Mouse (Mus musculus) inflammation-experienced regulatory T-cells, adult 6 months (primary cell): Measurements from ENCODE around the gene Gpr176. TPM values are rescaled to one million over a fixed set of nuclear protein-coding genes. Genes with fewer than 3 reads are reported as not detected.

Experiments
- ATAC-seq: one replicate; pipeline ENCODE4 v1.8.0; 2017
- polyA plus RNA-seq, 3 experiments: library from polyadenylated mRNA; unstranded; fragments of 100-300 nt; shearing (Covaris generic); gene quantifications; one replicate each; pipeline ENCODE4 v1.2.1; 2017

Gpr176 gene
- polyA plus RNA-seq, 3 experiments from 2014 or later: 0.11 TPM; not detected in 2

DNA sequence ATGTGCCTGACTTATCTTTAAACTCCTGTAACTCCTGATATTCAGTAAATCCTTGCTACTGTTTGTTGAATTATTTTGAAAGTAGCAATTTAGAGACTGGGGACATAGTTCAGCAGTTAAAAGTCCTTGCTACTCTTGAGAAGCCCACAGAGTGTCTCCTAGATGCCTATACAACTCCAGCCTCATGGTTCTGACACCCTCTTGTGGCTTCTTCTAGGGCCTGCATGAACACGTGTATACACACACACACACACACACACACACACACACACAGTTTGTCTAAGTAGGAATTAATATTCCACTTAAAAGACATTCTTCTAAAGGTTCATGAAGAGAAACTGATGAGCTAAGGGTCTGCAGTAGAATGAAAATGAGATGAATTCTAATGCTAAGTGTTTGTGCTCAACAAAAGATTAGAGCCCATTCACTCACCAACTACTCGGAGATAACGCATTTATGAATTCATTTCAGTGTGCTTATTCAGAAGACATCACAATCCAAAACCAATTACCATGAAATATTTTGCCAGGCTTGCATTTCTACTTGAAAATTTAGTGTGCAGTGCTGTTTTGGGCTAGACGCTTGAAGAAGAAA lies 144.6 kb downstream of the Gpr176 start:
- no peak for ATAC-seq

Other genes starting within 250 kb of the Gpr176 start
- gene Fsip1, start 116.5 kb downstream of the Gpr176 start, polyA plus RNA-seq: not detected
- 1 to 10 TPM; 2.9 to 4.8 (median 3.6) TPM for gene Eif2ak4, start 15.2 kb upstream of the Gpr176 start, polyA plus RNA-seq
- 100 to 1,000 TPM; 288 to 331 (median 298) TPM for gene Srp14, start 106.3 kb upstream of the Gpr176 start, polyA plus RNA-seq
- 1 to 10 TPM in 2 of 3 experiments, under 1 TPM in 1; 0.81 to 2.8 (median 1.7) TPM for gene Bmf, start 176.3 kb upstream of the Gpr176 start, polyA plus RNA-seq
- gene Bub1b, start 224.8 kb upstream of the Gpr176 start, polyA plus RNA-seq: 10 to 100 TPM in 1 of 3 experiments, 1 to 10 TPM in 2; 5.4 to 49.0 (median 9.4) TPM